Mouse (Mus musculus) forebrain, embryonic 11.5 days (tissue): ENCODE measurements around the gene Lonp2. TPM values are rescaled to one million over a fixed set of nuclear protein-coding genes. Genes with fewer than 3 reads are reported as not detected.

Experiments
- ATAC-seq: fragments of 200-750 bp; cut with Nextera tagmentation; replicated peaks from 2 replicates; pipeline ENCODE4 v1.8.0; 2017; ENCODE audit warnings: moderate TSS enrichment; ENCODE audit not compliant: low FRiP score
- DNase-seq: peaks from one replicate; pipeline ENCODE4 v3.0.0-alpha.2; 2017; ENCODE audit warnings: low spot score
- H3K27ac ChIP-seq: fragments of 300-500 bp; sonication (generic); 2 replicates; pipeline ENCODE4 v1.5.1; 2014; ENCODE audit warnings: low read depth, low read length
- H3K27me3 ChIP-seq: fragments of 300-500 bp; sonication (generic); 2 replicates; pipeline ENCODE4 v1.6.1; 2014; ENCODE audit warnings: mild to moderate bottlenecking, low read length, mixed read lengths; ENCODE audit not compliant: control insufficient read depth, insufficient read depth
- H3K36me3 ChIP-seq: fragments of 300-500 bp; sonication (generic); 2 replicates; pipeline ENCODE4 v1.6.1; 2014; ENCODE audit warnings: mild to moderate bottlenecking, low read length, moderate library complexity, mixed read lengths; ENCODE audit not compliant: control insufficient read depth, insufficient read depth
- H3K4me1 ChIP-seq: fragments of 300-500 bp; sonication (generic); replicated peaks from 2 replicates; pipeline ENCODE4 v1.6.1; 2014; ENCODE audit warnings: low read length, mixed read lengths; ENCODE audit not compliant: control insufficient read depth, insufficient read depth
- H3K4me2 ChIP-seq: fragments of 300-500 bp; sonication (generic); 2 replicates; pipeline ENCODE4 v1.6.1; 2014; ENCODE audit warnings: low read depth, mild to moderate bottlenecking, low read length, moderate library complexity, mixed read lengths; ENCODE audit not compliant: severe bottlenecking
- H3K4me3 ChIP-seq: fragments of 300-500 bp; sonication (generic); 2 replicates; pipeline ENCODE4 v1.5.1; 2014; ENCODE audit warnings: low read depth, low read length
- H3K9ac ChIP-seq: fragments of 300-500 bp; sonication (generic); 2 replicates; pipeline ENCODE4 v1.6.1; 2014; ENCODE audit warnings: low read length
- H3K9me3 ChIP-seq: fragments of 300-500 bp; sonication (generic); 2 replicates; pipeline ENCODE4 v1.6.1; 2016; ENCODE audit warnings: low read length, mixed read lengths; ENCODE audit not compliant: control insufficient read depth
- WGBS: fragments of 180-500 bp; shearing (Covaris S2); extraction: QIAGEN DNeasy Blood & Tissue Kit; methylation state at CpG from one replicate; pipeline ENCODE4 v1.1.7; 2014; 5-methylcytosine and 5-hydroxymethylcytosine counted together
- polyA plus RNA-seq: library from polyadenylated mRNA; unstranded; fragments of >200 nt; fragmentation: Nextera tagmentation; extraction: Ambion mirVana; gene quantifications from 2 replicates; pipeline ENCODE4 v1.2.1, GENCODE M21; 2014

Lonp2 gene
- polyA plus RNA-seq, 1 experiment from 2014 or later = 57.1 TPM

DNA sequence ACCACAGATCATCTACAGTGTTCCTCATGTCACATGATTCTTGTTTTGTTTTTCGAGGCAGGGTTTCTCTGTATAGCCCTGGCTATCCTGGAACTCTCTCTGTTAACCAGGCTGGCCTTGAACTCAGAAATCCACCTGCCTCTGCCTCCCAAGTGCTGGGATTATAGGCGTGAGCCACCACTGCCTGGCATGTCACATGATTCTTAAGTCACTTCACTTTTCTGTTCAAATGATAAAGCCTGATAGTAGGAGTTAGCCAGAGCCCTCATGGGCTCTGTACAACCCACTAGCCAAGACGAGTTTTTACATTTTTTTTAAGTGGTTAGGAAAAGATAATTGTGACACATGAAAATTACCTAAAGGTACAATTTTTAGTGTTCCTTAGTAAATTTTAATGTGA lies 134.8 kb downstream of the Lonp2 start:
- no peaks in the 10 kb centered on the region for H3K36me3 ChIP-seq
- H3K4me3 ChIP-seq = no peak overlapping the region
- no peak overlapping the region for H3K9ac ChIP-seq
- DNase-seq (no peak), ATAC-seq (no peak)
- H3K9me3 ChIP-seq = no peaks in the 10 kb centered on the region
- H3K27me3 ChIP-seq = no peaks in the 10 kb centered on the region
- H3K4me2 ChIP-seq = no peak overlapping the region
- 81% methylated on average over 3 of the region's 3 CpGs for WGBS
- H3K27ac ChIP-seq = no peak overlapping the region
- no peaks in the 10 kb centered on the region; the same call in 1 of the 2 replicates for H3K4me1 ChIP-seq

DNA sequence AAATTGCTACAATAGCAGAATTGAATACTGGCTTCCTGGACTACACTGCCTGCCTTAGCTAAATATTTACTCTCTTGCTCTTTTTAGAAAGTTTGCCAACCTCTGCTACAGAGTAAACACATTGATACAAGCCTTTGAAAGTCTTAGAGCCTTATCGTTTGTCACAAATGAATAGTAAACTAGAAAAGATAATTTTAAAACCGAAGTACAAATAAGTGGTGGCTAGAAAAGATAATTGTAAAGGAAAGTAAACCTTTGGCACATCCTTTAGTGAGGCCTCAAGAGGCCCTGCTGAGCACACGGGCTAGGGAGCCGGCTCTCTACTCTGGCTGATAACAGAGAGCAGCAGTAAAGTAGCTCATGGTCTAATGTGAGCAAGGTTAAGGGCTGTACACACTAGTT lies 135.2 kb downstream of the Lonp2 start:
- Histone ChIP-seq H3K9ac (no peak overlapping the region), H3K4me2 (no peak overlapping the region), H3K36me3 (no peaks in the 10 kb centered on the region), H3K4me3 (no peak overlapping the region), H3K9me3 (no peaks in the 10 kb centered on the region), H3K27ac (no peak overlapping the region), H3K27me3 (no peaks in the 10 kb centered on the region), H3K4me1 (no peaks in the 10 kb centered on the region; the same call in 1 of the 2 replicates)
- no peak for ATAC-seq
- WGBS = 82% methylated on average over 4 of the region's 4 CpGs
- DNase-seq = no peak

DNA sequence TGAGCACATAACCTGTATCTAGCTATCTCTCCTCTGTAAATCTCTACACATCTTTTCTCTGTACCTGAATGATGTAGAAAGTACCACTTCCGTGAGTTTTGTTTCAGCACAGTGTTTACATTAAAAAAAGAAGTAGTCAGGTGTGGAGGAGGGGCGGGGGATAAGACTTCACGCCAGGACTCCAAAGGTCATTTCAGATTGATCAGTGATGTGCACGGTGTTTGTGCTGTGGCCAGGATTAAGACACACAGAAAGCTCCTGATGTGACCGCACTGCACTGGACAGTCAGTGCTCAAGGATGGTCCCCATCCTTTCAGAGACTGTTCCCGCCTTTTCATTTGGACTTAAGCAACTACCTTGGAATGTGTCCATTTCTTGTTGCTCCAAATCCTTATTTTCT lies 136.9 kb downstream of the Lonp2 start:
- Histone ChIP-seq H3K27me3 (no peaks in the 10 kb centered on the region), H3K4me3 (no peak overlapping the region), H3K9ac (no peak overlapping the region), H3K4me1 (no peaks in the 10 kb centered on the region; the same call in 1 of the 2 replicates), H3K27ac (no peak overlapping the region), H3K36me3 (no peaks in the 10 kb centered on the region), H3K4me2 (no peak overlapping the region), H3K9me3 (no peaks in the 10 kb centered on the region)
- WGBS = 60% methylated on average over 6 of the region's 6 CpGs
- DNase-seq (no peak), ATAC-seq (no peak)

DNA sequence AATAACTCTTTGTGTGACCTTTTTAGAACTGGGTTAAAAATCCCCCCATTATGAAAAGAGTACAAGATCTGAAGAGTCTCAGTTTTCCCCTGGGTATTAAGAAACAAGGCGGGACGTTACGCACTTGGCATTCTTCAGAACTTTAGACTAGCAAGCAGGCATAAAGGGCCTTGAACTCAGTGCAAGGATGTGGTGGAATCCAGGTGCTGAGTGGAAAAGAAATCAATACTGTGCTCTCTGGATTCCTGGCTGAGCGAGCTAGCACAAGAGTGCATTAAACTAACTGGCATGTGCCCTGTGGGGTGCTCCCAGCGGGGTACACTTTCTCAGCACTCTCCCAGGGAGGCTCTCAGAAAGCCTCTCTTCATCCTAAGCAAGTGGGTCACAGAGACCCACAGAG lies 139.0 kb downstream of the Lonp2 start:
- H3K9me3 ChIP-seq = no peaks in the 10 kb centered on the region
- ATAC-seq = no peak
- WGBS = 57% methylated on average over 5 of the region's 5 CpGs

DNA sequence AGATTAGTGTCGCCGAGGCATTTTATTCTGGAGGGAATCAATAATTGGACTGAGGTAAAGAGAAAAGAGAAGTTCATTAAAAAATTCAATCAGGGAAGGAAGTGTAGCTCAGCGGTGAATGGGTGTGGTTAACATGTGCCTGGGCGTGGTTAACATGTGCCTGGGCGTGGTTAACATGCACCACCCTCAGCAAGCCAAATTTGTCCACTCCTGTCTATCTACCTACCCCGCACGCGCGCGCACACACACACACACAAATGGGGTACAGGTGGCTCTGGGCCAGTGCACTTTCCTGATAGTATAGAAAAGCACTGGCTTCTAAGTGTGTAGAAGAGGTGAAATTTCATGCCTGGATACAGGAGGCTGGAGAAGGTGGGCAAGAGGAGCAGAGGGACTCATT lies 141.3 kb downstream of the Lonp2 start:
- no peaks in the 10 kb centered on the region for H3K27me3 ChIP-seq
- no peaks in the 10 kb centered on the region for H3K4me1 ChIP-seq
- 89% methylated on average over 10 of the region's 10 CpGs for WGBS
- H3K9me3 ChIP-seq = no peaks in the 10 kb centered on the region
- H3K4me2 ChIP-seq = no peak overlapping the region
- H3K9ac ChIP-seq = no peak overlapping the region
- H3K4me3 ChIP-seq = no peak overlapping the region
- H3K36me3 ChIP-seq = no peaks in the 10 kb centered on the region
- DNase-seq (no peak), ATAC-seq (no peak)
- H3K27ac ChIP-seq = no peak overlapping the region

More for the DNA sequence above, 139.0 kb downstream of the Lonp2 start:
- DNase-seq = no peak
- no peak overlapping the region for H3K4me2 ChIP-seq
- no peaks in the 10 kb centered on the region for H3K36me3 ChIP-seq
- no peak overlapping the region for H3K9ac ChIP-seq
- H3K4me1 ChIP-seq = no peaks in the 10 kb centered on the region
- no peak overlapping the region for H3K27ac ChIP-seq
- H3K27me3 ChIP-seq = no peaks in the 10 kb centered on the region
- no peak overlapping the region for H3K4me3 ChIP-seq

DNA sequence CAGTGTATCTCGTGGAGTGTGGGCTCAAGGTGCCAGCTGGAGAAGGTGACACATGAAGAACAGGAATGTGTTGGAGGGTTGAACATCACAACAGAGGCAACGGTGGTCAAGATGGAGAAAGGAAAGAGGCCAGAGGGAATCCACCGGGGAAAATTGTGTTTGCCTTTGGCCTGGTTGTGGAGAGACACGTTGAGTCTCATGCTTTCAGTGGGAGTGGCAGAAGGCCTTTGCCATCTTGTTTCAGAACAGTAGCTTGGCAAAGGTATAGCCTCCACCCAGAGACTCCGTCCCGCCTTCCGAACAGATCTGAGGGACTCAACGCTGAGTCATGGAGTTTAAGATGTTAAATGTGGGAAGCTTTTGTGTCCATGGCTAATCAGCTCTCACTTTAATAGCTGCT lies 141.8 kb downstream of the Lonp2 start:
- DNase-seq = no peak
- 92% methylated on average over 8 of the region's 8 CpGs for WGBS
- ATAC-seq = no peak

DNA sequence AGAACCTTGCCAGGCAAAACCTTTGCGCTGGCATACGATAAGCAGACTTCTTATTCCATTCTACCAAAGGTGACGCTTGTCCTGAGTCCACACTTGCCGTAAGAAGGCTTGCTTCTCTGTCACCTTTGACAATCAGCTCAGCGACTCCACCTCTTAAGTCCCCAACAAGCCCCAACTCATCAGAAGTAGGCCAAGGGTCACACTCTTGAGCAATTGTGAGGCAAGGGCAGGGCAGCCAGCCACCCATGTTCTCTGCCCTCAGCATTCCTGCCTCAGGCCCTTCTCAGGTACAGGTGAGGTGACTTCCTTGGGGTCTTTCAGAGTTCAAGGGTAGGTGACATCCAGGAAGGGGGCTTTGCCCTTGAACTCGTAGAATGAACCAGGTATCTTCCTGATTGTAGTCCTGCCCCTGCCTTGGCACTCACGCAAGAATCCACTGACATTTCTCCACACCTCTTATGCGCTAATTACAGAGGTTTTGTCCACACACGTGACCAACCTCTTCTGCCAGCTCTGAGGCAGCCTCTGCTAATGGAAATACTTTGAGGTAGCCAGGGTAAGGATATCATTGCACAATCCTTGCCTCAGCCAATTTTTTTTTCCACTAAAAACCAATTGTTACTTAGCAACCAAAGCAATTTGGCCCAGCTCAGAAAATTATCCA lies 142.8 kb downstream of the Lonp2 start:
- Histone ChIP-seq H3K27me3 (no peaks in the 10 kb centered on the region), H3K36me3 (no peaks in the 10 kb centered on the region), H3K27ac (no peak overlapping the region), H3K4me1 (no peaks in the 10 kb centered on the region), H3K4me2 (no peak overlapping the region), H3K9ac (no peak overlapping the region), H3K9me3 (no peaks in the 10 kb centered on the region), H3K4me3 (no peak overlapping the region)
- no peak for ATAC-seq
- WGBS = 88% methylated on average over 9 of the region's 9 CpGs
- no peak for DNase-seq

More for the DNA sequence above, 141.8 kb downstream of the Lonp2 start:
- Histone ChIP-seq H3K36me3 (no peaks in the 10 kb centered on the region), H3K4me2 (no peak overlapping the region), H3K27me3 (no peaks in the 10 kb centered on the region), H3K9me3 (no peaks in the 10 kb centered on the region), H3K9ac (no peak overlapping the region), H3K4me1 (no peaks in the 10 kb centered on the region), H3K27ac (no peak overlapping the region), H3K4me3 (no peak overlapping the region)

DNA sequence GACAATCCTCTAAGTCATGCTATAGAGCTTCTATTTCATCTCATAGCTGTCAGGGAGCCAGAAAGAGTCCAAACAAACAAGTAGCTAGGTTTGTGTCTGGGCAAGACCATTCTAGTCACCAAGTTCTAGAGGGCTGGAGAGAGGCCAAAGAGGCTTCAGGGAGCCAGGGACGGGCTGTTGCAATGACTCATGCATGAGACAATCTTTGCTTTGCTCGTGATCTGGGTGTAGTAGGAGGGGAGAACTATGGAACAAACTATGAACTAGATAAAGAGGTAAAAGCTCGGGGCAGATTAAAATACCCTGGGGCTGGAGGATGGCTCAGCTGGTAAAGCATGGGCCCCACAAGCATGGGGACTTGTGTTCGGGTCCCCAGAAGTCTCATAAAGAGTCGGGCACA lies 144.7 kb downstream of the Lonp2 start:
- Histone ChIP-seq H3K9me3 (no peaks in the 10 kb centered on the region), H3K36me3 (no peaks in the 10 kb centered on the region), H3K27ac (no peak overlapping the region), H3K27me3 (no peaks in the 10 kb centered on the region), H3K4me1 (no peaks in the 10 kb centered on the region), H3K4me2 (no peak overlapping the region), H3K9ac (no peak overlapping the region), H3K4me3 (no peak overlapping the region)
- DNase-seq = no peak
- 85% methylated on average over 5 of the region's 5 CpGs for WGBS
- ATAC-seq = no peak

DNA sequence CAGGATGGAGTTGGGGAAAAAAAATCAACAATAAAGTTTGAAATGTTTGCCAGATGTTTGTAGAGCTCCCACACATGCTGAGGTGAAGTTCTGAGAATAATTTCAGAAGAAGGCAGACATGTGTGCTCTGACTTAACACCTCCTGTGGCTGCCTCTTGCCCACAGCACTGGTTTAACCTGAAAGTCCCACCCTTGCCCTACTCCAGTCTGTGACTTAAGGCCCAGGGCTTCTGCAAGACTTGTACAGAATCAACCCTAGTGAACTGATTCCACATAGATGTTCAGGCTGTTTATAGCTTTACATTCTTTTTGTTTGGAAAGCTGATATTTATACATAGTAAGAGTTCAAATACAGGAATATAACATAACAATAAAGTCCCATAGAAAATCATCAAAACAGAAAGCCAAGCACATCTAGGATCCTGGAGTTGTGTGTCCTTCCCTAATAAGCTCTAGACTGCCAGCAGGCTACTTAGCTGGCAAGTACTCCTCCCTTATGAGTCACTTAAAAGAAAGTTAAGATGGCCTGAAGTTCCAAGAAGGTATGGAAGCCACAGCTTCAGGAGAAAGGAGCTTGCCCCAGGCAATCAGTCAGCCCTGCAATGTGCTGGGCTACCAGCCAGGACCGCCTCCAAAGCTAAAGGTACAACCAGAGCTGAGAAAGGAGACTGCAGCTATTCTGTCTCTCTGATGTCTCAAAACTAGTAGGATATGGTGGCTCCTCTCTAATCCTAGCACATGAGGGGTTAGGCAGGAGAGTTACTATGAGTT lies 146.3 kb downstream of the Lonp2 start:
- ATAC-seq (no peak), DNase-seq (no peak)
- H3K4me2 ChIP-seq = no peak overlapping the region
- H3K27me3 ChIP-seq = no peaks in the 10 kb centered on the region
- no peak overlapping the region for H3K4me3 ChIP-seq
- 83% methylated on average over 1 of the region's 1 CpGs for WGBS
- no peak overlapping the region for H3K9ac ChIP-seq
- H3K4me1 ChIP-seq = no peaks in the 10 kb centered on the region
- H3K27ac ChIP-seq = no peak overlapping the region
- H3K36me3 ChIP-seq = no peaks in the 10 kb centered on the region
- H3K9me3 ChIP-seq = no peaks in the 10 kb centered on the region
